Mouse (Mus musculus) CD4-positive naive resting alpha-beta T cell, adult 76 days (primary cell): ENCODE data around the gene Adgrf2. TPM values are rescaled to one million over a fixed set of nuclear protein-coding genes. Genes with fewer than 3 reads are reported as not detected.

Experiments used
- total RNA-seq: library from RNA; stranded (reverse); gene quantifications from one replicate; pipeline ENCODE4 v1.2.4, GENCODE M21; 2023

The Adgrf2 gene
- not detected for total RNA-seq

GRCm38 (mm10) chr17:42741801-42742217 lies at the start of gene Adgrf2:
Gene Adgrf2, minus strand, starts transcription at chr17:42742179.

GRCm38 (mm10) chr17:42692136-42692535 lies 49.8 kb downstream of the Adgrf2 start, which contains the start of gene Adgrf4:
Gene Adgrf4, minus strand, starts transcription at chr17:42692284.

Other genes with a start within 250 kb of the Adgrf2 start
- gene Opn5, start 130.8 kb downstream of the Adgrf2 start, total RNA-seq: not detected
- gene Adgrf4, start 49.9 kb downstream of the Adgrf2 start, total RNA-seq: not detected
- gene Cd2ap, start 134.5 kb upstream of the Adgrf2 start, total RNA-seq: 86.2 TPM